Mouse (Mus musculus) kidney, embryonic 15.5 days (tissue): ENCODE measurements around the gene Ppm1d. TPM values are rescaled to one million over a fixed set of nuclear protein-coding genes. Genes with fewer than 3 reads are reported as not detected.

Experiments used
- ATAC-seq: fragments of 200-750 bp; cut with Nextera tagmentation; replicated peaks from 2 replicates; pipeline ENCODE4 v1.8.0; 2017; ENCODE audit warnings: moderate TSS enrichment; ENCODE audit not compliant: low FRiP score
- H3K27ac ChIP-seq: fragments of 300-500 bp; sonication (generic); 2 replicates; pipeline ENCODE4 v1.5.1; 2015; ENCODE audit warnings: mild to moderate bottlenecking, inconsistent platforms
- H3K27me3 ChIP-seq: fragments of 300-500 bp; sonication (generic); 2 replicates; pipeline ENCODE4 v1.6.1; 2015; ENCODE audit warnings: inconsistent platforms
- H3K36me3 ChIP-seq: fragments of 300-500 bp; sonication (generic); 2 replicates; pipeline ENCODE4 v1.6.1; 2015; ENCODE audit warnings: inconsistent platforms
- H3K4me1 ChIP-seq: fragments of 300-500 bp; sonication (generic); 2 replicates; pipeline ENCODE4 v1.6.1; 2015; ENCODE audit warnings: inconsistent platforms
- H3K4me2 ChIP-seq: fragments of 300-500 bp; sonication (generic); 2 replicates; pipeline ENCODE4 v1.6.1; 2015; ENCODE audit warnings: moderate library complexity, mild to moderate bottlenecking, inconsistent platforms
- H3K4me3 ChIP-seq: fragments of 300-500 bp; sonication (generic); replicated peaks from 2 replicates; pipeline ENCODE4 v1.5.1; 2015; ENCODE audit warnings: mild to moderate bottlenecking, inconsistent platforms
- H3K9ac ChIP-seq: fragments of 300-500 bp; sonication (generic); 2 replicates; pipeline ENCODE4 v1.6.1; 2015; ENCODE audit warnings: mild to moderate bottlenecking, inconsistent platforms
- H3K9me3 ChIP-seq: fragments of 300-500 bp; sonication (generic); replicated peaks from 2 replicates; pipeline ENCODE4 v1.6.1; 2016; ENCODE audit warnings: inconsistent platforms
- WGBS: fragments of 180-500 bp; shearing (Covaris S2); methylation state at CpG from one replicate; pipeline ENCODE4 v1.1.7; 2015; ENCODE audit warnings: mixed read lengths; 5-methylcytosine and 5-hydroxymethylcytosine counted together
- polyA plus RNA-seq: library from polyadenylated mRNA; unstranded; fragments of >200 nt; fragmentation: Nextera tagmentation; extraction: Ambion mirVana; gene quantifications from 2 replicates; pipeline ENCODE4 v1.2.1, GENCODE M21; 2015

The Ppm1d gene
- polyA plus RNA-seq, result 19.2 and 20.2 TPM in 2 replicates

DNA sequence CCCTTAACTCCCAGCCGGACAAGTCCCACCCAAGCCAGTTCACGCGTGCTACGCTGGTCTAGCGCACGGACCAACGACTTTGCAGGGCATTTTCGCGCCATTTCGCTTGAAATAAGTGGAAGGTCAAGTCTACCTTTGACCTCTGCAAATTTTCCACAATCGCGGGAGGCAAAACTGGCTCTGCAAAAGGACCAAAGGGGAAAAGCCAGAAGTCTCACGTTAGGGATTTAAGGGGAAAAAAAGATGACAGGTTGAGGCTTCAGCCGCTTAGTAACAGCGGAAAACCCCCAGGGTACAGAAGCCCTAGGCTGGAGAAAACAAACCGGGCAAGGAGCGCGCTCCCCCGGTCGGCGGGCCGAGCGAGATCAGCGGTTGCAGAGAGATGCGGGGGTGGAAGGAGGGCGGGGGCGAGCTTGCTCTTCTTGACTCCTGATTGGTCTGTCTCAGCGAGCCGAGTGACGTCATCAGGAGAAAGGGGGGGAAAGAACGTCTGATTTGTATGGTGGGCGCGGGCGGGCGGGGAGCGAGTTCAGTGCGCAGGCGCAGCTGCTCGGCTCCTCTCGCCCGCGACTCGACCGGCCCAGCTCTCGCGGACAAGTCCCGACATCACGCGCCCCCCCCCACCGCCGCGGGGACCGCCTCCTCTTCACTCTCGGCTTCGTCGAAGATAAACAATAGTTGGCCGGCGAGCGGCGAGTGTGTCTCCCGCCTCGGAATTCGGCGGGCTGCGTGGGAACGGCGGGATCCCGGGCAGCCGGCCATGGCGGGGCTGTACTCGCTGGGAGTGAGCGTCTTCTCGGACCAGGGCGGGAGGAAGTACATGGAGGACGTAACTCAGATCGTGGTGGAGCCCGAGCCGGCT is at the start of gene Ppm1d:
Gene Ppm1d, plus strand, starts transcription at position 532 of the 862 bp plus-strand sequence.
- peak within 1 kb of the TSS; percentile 99 for H3K4me3 ChIP-seq
- H3K27me3 ChIP-seq, result no peaks in the 10 kb centered on the region
- H3K9me3 ChIP-seq, result no peaks in the 10 kb centered on the region
- under 1% methylated on average over 72 of the region's 78 CpGs for WGBS
- peak within 1 kb of the TSS; percentile 96 for H3K9ac ChIP-seq
- peak within 1 kb of the TSS; percentile 87 for H3K4me2 ChIP-seq
- H3K4me1 ChIP-seq, result peaks cover 26% of the 10 kb centered on the region
- H3K36me3 ChIP-seq, result peaks cover 12% of the 10 kb centered on the region
- ATAC-seq, result peak; percentile 97
- H3K27ac ChIP-seq, result peak within 1 kb of the TSS; percentile 96

GRCm38 (mm10) chr11:85264635-85265034 is 46.4 kb upstream of the Ppm1d start:
- Histone ChIP-seq H3K4me1 (peaks cover 5% of the 10 kb centered on the region; the same call in 1 of the 2 replicates), H3K9me3 (no peaks in the 10 kb centered on the region), H3K27ac (peak overlapping the region; percentile 23; the same call in 1 of the 2 replicates), H3K4me2 (no peak overlapping the region), H3K27me3 (no peaks in the 10 kb centered on the region), H3K4me3 (no peak overlapping the region), H3K9ac (no peak overlapping the region), H3K36me3 (no peaks in the 10 kb centered on the region)
- WGBS, result 46% methylated on average over 5 of the region's 5 CpGs
- peak; percentile 58; the same call in 1 of the 2 replicates for ATAC-seq

GRCm38 (mm10) chr11:85267393-85267792 is 43.7 kb upstream of the Ppm1d start:
- Histone ChIP-seq H3K4me3 (no peak overlapping the region), H3K36me3 (no peaks in the 10 kb centered on the region), H3K4me1 (peaks cover 8% of the 10 kb centered on the region; the same call in 1 of the 2 replicates), H3K27ac (no peak overlapping the region), H3K9me3 (no peaks in the 10 kb centered on the region), H3K27me3 (no peaks in the 10 kb centered on the region), H3K9ac (no peak overlapping the region), H3K4me2 (no peak overlapping the region)
- no peak for ATAC-seq
- WGBS, result 85% methylated on average over 1 of the region's 1 CpGs

GRCm38 (mm10) chr11:85270631-85271030 is 40.4 kb upstream of the Ppm1d start:
- Histone ChIP-seq H3K4me3 (no peak overlapping the region), H3K9ac (no peak overlapping the region), H3K4me2 (no peak overlapping the region), H3K36me3 (no peaks in the 10 kb centered on the region), H3K27me3 (no peaks in the 10 kb centered on the region), H3K27ac (no peak overlapping the region), H3K9me3 (no peaks in the 10 kb centered on the region), H3K4me1 (0 out of 2 replicates have a peak, but pooled peaks cover 3% of the 10 kb centered on the region)
- no peak for ATAC-seq
- WGBS, result 56% methylated on average over 3 of the region's 3 CpGs

DNA sequence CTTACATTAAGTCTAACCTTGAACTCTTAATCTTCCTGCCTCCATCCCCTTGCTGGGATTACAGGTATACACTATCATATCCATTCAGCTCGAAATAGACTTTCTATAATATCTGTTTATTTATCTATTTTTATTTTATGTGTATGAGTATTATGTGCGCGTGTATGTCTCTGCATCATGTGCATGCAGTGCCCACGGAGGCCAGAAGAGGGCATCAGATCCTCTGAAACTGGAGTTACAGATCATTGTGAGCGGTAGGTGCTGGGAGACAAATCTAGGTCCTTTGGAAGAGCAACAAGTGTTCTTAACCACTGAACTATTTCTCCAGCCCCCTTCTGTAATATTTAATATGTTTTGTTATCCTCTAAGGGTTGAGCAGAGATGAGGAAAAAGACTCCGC is 37.7 kb upstream of the Ppm1d start:
- Histone ChIP-seq H3K27me3 (no peaks in the 10 kb centered on the region), H3K27ac (no peak overlapping the region), H3K4me2 (no peak overlapping the region), H3K9me3 (no peaks in the 10 kb centered on the region), H3K36me3 (no peaks in the 10 kb centered on the region), H3K4me3 (no peak overlapping the region), H3K9ac (no peak overlapping the region), H3K4me1 (peaks cover 10% of the 10 kb centered on the region; the same call in 1 of the 2 replicates)
- WGBS, result 75% methylated on average over 6 of the region's 6 CpGs
- ATAC-seq, result no peak

DNA sequence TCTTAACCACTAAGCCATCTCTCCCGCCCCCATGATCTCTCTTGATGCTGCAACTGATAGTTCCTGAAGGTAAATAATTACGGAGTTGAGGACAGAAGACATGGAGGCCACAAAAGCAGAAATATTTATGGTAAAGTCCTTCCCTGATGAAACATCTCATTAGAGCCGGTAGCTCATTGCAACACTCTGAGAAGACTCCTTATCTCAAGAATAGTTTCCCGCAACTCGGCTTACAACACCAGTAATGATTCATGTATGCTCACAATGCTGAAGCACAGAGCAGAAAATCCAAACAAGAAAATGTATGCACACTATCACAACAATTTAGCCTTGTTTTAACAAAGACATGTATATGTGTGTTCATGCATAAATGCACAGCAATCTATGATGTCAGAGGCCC is 35.9 kb upstream of the Ppm1d start:
- Histone ChIP-seq H3K4me2 (no peak overlapping the region), H3K4me3 (no peak overlapping the region), H3K27me3 (no peaks in the 10 kb centered on the region), H3K4me1 (peaks cover 10% of the 10 kb centered on the region; the same call in 1 of the 2 replicates), H3K27ac (no peak overlapping the region), H3K36me3 (no peaks in the 10 kb centered on the region), H3K9me3 (no peaks in the 10 kb centered on the region), H3K9ac (no peak overlapping the region)
- WGBS, result 72% methylated on average over 5 of the region's 5 CpGs
- no peak for ATAC-seq

DNA sequence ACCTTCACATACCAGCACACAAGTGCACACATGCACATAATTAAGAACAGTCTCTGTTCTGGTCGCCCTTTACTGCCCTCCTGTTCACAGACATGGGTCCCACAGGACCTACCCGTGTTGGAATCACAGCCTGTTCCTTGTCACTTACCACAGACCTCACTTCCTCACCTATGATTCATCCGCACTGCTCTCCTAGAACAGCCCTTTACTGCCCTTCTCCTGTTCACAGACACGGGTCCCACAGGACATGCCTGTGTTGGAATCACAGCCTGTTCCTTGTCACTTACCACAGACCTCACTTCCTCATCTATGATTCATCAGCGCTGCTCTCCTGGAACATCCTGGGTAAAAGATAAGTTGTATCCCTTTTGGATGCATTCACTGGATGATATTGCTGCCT is 33.4 kb upstream of the Ppm1d start:
- Histone ChIP-seq H3K4me1 (peaks cover 6% of the 10 kb centered on the region; the same call in 1 of the 2 replicates), H3K27me3 (no peaks in the 10 kb centered on the region), H3K36me3 (no peaks in the 10 kb centered on the region), H3K27ac (no peak overlapping the region), H3K9me3 (no peaks in the 10 kb centered on the region), H3K9ac (no peak overlapping the region), H3K4me3 (no peak overlapping the region), H3K4me2 (no peak overlapping the region)
- ATAC-seq, result no peak
- 66% methylated on average over 5 of the region's 5 CpGs for WGBS

- no peak overlapping the region for H3K4me3 ChIP-seq
- ATAC-seq, result no peak
- H3K27ac ChIP-seq, result no peak overlapping the region
- peaks cover 6% of the 10 kb centered on the region; the same call in 1 of the 2 replicates for H3K4me1 ChIP-seq
- H3K27me3 ChIP-seq, result no peaks in the 10 kb centered on the region
- no peaks in the 10 kb centered on the region for H3K36me3 ChIP-seq
- H3K4me2 ChIP-seq, result no peak overlapping the region
- no peaks in the 10 kb centered on the region for H3K9me3 ChIP-seq
- no peak overlapping the region for H3K9ac ChIP-seq
- 69% methylated on average over 1 of the region's 1 CpGs for WGBS
Observed at GRCm38 (mm10) chr11:85278175-85278574, 32.9 kb upstream of the Ppm1d start.

DNA sequence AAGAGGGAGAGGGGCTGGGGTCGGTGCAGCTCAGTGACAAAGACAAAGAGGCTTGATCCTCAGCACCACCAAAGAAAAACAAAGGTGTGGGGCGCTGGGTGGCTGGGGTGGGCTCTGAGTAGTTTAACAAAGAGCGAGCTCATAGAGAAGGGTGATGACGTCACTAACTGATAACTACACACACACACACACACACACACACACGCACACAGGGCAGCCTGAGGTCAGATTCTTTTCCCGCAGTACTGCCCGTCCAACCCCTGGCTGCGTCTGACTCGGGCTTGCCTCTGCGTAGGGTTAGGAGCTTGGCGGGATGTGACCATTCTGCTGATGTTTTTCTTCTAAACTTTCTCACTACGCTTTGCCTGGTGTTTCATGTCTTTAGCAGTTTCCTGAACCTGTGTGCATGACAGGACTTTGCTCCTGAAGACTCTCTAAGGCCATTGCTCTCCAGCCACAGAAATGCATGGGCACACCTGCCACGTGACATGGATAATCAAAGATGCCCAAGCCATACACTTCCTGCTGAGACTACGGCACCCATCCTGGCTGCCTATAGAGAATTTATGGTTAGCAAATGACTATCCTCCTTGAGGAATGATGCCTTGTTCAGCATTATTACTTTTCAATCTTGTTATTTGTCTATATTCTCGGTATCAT is 29.7 kb upstream of the Ppm1d start:
- H3K9me3 ChIP-seq, result no peaks in the 10 kb centered on the region
- H3K4me3 ChIP-seq, result no peak overlapping the region
- no peak for ATAC-seq
- H3K36me3 ChIP-seq, result no peaks in the 10 kb centered on the region
- H3K27me3 ChIP-seq, result no peaks in the 10 kb centered on the region
- peaks cover 6% of the 10 kb centered on the region; the same call in 1 of the 2 replicates for H3K4me1 ChIP-seq
- H3K27ac ChIP-seq, result no peak overlapping the region
- no peak overlapping the region for H3K9ac ChIP-seq
- H3K4me2 ChIP-seq, result no peak overlapping the region
- WGBS, result 65% methylated on average over 15 of the region's 15 CpGs

GRCm38 (mm10) chr11:85297953-85298352 is 13.1 kb upstream of the Ppm1d start:
- no peak overlapping the region for H3K4me3 ChIP-seq
- H3K27ac ChIP-seq, result no peak overlapping the region
- no peaks in the 10 kb centered on the region for H3K27me3 ChIP-seq
- no peaks in the 10 kb centered on the region for H3K4me1 ChIP-seq
- no peak overlapping the region for H3K4me2 ChIP-seq
- no peak overlapping the region for H3K9ac ChIP-seq
- H3K36me3 ChIP-seq, result no peaks in the 10 kb centered on the region
- no peaks in the 10 kb centered on the region for H3K9me3 ChIP-seq
- no peak for ATAC-seq
- 81% methylated on average over 13 of the region's 13 CpGs for WGBS

- Histone ChIP-seq H3K9me3 (no peaks in the 10 kb centered on the region), H3K4me2 (no peak overlapping the region), H3K27me3 (no peaks in the 10 kb centered on the region), H3K4me1 (no peaks in the 10 kb centered on the region), H3K9ac (no peak overlapping the region), H3K36me3 (no peaks in the 10 kb centered on the region), H3K27ac (no peak overlapping the region), H3K4me3 (no peak overlapping the region)
- WGBS, result 83% methylated on average over 2 of the region's 2 CpGs
- no peak for ATAC-seq
Observed at GRCm38 (mm10) chr11:85299880-85300279, 11.2 kb upstream of the Ppm1d start.

GRCm38 (mm10) chr11:85301161-85301560 is 9.9 kb upstream of the Ppm1d start:
- H3K27ac ChIP-seq, result no peak overlapping the region
- H3K4me1 ChIP-seq, result no peaks in the 10 kb centered on the region
- H3K36me3 ChIP-seq, result no peaks in the 10 kb centered on the region
- H3K9me3 ChIP-seq, result no peaks in the 10 kb centered on the region
- no peaks in the 10 kb centered on the region for H3K27me3 ChIP-seq
- ATAC-seq, result no peak
- no peak overlapping the region for H3K9ac ChIP-seq
- whole genome bisulfite sequencing, result 86% methylated on average over 3 of the region's 3 CpGs
- H3K4me3 ChIP-seq, result no peak overlapping the region
- no peak overlapping the region for H3K4me2 ChIP-seq
